Mouse (Mus musculus) frontal cortex, postnatal 14 days (tissue): ENCODE results near the gene Tigd3.

Experiments
- DNase-seq, 2 experiments: peaks; one replicate each; pipeline ENCODE4 v3.0.0; 2022; ENCODE audit warnings: low spot score in 2 of 2

The Tigd3 gene

GRCm38 (mm10) chr19:5877618-5878361 lies 16.2 kb downstream of the Tigd3 start, which contains the start of gene Slc25a45:
Gene Slc25a45, plus strand, starts transcription at chr19:5877808.
- DNase-seq: peak; percentile 54 to 58

- DNase-seq: peak; percentile 86 to 91
Observed at GRCm38 (mm10) chr19:5874969-5875480, 18.9 kb downstream of the Tigd3 start, which contains the start of gene Frmd8. Gene Frmd8, minus strand, starts transcription at chr19:5875274.

DNA sequence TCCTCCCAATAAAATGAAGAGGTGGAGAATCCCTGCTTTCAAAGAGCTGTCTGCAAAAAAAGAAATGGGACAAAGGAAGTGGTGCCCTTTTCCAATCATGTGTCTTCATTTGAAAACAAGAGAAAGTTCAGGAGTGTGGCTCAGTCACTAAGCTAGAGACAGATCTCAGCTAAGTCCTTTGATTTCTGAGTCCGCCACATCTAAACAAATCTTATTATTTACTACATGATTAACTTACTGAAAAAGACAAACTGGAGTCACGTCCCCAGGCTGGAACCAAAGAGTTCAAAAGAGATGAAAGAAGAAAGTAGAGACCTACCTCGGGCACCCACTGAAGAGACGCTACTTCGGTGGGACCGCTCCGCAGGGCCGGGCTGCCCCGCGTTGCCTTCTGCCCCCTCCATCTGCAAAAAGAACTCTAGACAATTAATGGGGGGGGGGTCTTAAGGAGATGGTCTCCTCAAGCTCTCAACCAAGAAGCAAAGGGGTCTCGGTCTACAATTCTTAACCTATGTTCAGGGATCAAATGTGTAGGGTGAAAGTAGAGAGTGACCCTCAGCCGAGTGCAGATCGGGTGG lies 19.5 kb downstream of the Tigd3 start:
- no peak for DNase-seq

DNA sequence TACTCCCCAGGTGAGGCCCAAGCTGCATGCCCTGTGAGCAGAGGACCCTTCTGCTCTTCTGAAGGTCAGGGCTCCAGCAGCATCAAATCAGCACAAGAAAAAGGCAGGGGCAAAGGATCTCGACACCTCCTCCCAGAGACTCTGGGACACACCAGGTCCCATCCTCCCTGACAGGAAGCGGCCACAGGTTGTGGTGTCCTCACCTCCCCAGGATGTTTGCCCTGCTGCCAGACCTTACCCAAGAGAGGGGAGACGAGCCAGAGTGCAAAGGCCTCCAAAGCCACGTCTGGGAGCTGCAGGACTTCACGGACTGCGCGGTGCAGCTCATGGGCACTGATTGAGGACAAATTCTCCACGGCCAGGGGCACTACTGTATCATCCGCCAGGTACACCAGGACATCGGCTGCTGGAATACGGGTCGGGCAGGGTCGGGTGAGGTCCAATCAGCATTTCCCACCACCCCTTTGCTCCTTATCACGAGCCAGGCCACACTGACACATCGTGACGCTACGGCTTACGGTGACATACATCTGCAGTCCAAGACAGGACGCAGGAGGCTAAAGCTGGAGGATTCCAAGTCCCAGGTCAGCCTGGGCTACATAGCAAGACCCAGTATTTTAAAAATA lies 20.9 kb downstream of the Tigd3 start:
- DNase-seq: no peak

DNA sequence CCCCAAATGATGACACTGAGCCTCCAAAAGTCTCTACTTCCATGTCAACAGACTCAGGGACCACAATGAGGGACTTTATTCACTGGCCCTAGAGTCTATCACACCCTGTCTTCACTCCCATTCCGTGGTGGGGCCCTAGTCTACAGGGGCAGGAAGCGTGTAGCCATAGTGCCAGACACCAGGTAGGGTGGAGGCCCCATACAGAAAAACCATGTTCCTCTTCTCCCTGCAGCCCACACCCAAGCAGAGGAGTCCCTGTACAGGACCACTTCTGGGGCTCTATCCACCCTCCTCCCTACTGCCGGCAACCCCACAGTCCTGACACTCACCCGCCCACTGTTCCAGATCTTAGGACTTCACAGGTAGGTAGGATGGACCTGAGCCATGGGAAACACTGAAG lies 21.4 kb downstream of the Tigd3 start:
- no peak for DNase-seq

DNA sequence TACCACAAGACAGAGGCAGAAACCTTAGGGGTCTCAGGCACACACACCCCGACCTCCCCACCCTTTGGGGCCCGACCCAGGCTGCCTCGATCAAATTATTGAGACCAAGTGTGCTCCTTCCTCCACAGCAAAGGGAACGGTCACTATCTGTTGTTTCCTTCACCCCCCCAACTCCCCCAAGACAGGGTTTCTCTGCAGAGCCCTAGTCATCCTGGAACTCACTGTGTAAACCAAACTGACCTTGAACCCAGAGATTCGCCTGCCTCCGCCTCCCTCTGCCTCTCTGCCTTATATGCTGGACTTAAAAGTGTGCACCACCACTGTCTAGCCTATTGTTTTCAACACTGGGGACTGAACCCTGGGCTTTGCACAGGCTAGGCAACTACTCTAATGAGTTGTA lies 22.3 kb downstream of the Tigd3 start:
- no peak for DNase-seq

- no peak for DNase-seq
Observed at GRCm38 (mm10) chr19:5871273-5871672, 22.7 kb downstream of the Tigd3 start.

DNA sequence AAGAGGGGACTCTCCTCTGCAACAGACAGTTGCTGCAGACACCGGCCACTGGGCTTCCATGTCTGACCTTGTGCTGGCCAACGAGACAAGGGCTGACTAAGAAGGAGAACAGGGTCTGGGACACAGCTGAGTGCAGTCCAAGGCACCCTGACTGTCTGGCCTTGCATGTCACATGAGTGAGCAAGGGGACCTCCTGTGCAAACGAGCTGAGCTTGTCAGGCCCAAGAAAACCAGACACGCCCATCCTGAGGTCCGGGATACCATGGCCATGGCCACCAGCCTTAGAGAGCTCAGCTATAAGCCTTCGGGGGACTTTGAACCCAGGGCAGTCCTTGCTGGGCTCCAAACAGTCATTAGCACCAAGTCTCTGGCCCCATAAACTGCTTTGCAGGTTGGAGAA lies 25.9 kb downstream of the Tigd3 start:
- no peak for DNase-seq

DNA sequence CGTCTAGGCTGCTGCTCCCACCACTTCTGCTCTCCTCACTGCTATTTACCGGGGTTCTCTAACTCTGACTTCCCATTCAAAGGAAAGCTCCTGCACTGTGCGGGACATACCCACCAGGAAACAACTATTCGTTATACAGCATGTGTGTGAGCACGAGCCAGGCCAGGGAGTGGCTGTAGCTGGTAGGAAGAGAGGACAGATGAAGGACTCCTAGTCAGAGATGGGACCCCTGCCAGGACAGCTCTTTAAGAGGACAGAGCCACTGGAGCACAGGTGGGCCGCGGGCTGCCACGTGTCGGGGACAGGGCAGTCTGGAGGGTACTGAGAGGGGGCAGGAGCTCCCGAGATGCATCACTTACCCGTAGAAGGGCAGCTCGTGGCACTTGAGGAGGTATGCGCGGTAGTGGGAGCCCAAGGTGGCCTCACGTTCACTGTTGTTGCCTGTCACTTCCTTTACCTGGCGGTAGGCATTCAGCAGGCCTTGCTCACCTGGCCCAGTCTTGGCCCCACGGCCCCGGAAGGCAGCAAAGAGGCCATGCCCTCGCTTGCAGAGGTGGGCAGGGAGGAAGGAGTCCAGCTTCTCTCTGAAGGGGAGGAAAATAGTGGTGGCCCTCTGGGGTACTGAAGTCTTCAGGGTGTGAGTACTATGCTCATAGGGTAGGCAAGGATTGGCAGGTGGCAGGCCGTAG lies 29.1 kb downstream of the Tigd3 start:
- DNase-seq: no peak

DNA sequence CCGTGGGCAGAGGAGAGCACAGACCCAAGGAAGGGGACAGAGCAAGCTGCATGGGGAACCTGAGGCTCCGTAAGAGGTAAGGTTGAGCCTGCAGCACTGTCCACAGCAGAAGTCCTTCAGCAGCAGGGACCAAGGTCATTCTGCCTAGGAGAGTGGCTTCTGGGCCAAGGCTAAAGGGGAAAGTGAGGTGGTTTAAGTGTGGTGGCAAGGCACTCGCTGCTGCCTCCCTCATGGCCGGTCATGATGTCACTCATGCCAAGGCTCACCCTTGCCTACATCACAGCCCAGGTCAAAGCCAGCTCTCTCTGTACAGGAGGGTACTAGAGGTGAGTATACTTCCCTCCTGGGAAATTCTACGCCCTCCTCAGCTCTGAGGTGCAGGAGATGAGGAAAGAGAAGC lies 30.2 kb downstream of the Tigd3 start:
- DNase-seq: no peak

GRCm38 (mm10) chr19:5862335-5863085 lies 31.4 kb downstream of the Tigd3 start:
- no peak for DNase-seq

GRCm38 (mm10) chr19:5856604-5857003 lies 37.3 kb downstream of the Tigd3 start:
- DNase-seq: no peak

- no peak for DNase-seq
Observed at GRCm38 (mm10) chr19:5852035-5852722, 41.8 kb downstream of the Tigd3 start.

GRCm38 (mm10) chr19:5851481-5851971 lies 42.4 kb downstream of the Tigd3 start:
- DNase-seq: no peak

DNA sequence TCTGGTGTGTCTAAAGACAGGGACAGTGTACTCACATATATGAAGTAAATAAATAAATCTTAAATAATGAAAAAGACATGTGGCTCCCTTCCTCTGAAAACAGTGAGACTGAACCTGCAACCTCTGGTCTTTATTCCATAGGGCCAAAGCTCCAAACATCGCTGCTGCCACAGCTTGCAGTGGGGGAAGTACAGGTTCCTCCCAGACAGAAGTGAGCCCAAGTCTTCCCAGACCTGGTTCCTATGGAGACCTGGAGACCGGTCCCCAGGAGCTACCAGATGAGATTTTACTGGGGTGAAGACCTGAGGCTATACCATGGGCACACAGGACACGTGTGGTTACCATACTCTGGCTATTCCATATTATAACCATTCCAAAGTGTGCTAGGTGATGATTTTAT lies 43.1 kb downstream of the Tigd3 start:
- no peak for DNase-seq

GRCm38 (mm10) chr19:5849843-5850527 lies 44.0 kb downstream of the Tigd3 start:
- peak; percentile 84 to 89 for DNase-seq

DNA sequence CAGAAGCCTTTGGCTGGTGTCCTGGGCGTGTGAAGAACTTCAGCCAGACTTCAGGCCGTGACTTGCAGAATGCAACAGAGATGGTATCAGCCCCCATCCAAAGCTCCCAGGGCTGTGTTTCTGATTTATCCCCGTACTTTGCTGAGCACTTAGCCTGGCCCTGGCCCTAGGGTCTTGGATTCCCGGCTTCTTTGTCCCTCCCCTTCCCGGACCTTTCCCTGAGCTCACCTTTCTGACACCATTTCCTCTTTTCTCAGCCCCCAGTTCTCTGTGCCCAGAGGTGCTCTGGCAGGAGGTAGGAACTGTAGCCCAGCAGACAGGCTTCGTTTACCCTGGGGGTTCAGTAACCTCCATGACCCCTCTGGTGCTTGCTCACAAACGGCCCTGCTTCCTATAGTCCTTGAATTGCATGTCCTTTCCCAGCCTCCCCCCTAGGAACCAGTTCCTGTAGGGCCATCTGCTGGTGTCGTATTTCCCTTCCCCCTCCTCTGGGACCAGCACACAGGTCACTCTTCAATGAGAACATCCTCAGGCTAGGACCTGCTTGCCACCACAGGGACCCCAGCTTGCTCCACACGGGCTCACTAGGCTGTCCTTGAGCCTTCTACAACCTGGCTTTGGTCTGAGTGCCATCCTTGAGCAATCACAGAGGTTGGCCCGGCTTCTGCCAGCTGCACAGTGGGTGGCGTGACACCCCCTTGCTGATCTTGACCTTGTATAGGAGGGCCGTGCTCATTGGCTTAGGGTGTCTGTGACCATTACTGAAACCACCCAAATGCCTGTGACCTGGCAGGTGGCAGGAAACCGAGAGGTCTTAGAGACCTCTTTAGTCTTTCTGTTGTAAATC lies 44.9 kb downstream of the Tigd3 start:
- no peak for DNase-seq

DNA sequence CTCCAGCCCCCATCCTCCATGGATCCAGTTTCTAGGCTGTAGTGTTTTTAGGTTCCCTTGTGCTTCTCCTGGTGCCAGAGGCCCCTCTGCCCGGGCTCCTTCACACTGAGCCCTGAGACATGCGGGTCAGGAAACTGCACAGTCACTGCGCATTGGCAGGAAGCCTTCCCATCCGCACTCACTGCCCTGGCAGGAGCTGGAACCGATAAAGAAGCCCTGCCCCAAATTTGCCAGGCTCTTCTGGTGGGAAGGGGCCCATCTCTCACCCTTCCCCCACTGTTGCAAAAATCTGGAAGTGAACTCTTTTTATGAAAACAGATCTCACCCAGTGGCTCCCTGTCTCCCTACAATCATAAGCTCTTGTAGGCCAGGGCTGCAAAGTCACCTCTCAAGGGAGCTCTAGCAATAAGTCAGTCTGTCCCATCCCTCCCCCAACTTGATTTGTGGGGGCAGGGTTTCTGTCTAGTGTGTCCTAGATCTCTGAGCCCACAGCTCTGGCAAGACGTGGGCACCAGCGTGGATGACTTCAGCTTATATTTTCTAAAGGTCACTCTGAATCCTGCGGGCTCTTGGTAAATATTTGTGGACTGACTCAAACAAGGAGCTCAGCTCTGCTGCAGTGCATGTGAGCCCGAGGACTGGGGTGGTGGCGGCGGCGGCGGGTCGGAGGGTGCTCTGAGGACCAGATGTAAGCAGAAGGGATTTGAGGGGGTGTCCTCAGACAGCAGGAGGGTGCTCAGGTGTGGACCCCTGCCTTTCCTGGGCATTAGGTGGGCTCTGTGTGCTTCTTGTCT lies 45.7 kb downstream of the Tigd3 start:
- DNase-seq: no peak
